Mouse (Mus musculus): ENCODE data around the gene Eaf2. TPM values are rescaled to one million over a fixed set of nuclear protein-coding genes. Genes with fewer than 3 reads are reported as not detected.
A peak's percentile ranks its signal among the peaks of the same experiment; 100 is the strongest.

Gene Eaf2
- polyA plus RNA-seq, 2 experiments from 2014 or later, result 0.32 to 2.1 TPM

DNA sequence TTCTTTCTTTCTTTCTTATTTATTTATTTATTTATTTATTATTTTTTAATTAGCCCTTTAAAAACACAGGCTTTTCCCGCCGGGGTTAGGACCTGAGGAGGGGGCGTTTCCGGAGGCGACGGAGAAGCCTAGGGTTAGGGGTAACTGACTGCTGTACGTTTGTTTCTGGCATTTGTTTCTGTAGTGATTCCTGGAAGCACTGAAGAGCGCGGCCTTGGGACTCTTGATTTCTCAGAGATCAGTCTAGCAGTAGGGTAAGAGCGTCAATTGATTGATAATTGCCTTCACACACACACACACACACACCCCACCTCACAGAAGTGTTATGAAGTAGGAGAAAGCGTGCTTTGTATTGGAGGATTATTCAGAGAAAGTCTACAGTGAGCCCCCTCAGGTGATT, 46.0 kb downstream of the Eaf2 start:
- no peak for ATAC-seq

DNA sequence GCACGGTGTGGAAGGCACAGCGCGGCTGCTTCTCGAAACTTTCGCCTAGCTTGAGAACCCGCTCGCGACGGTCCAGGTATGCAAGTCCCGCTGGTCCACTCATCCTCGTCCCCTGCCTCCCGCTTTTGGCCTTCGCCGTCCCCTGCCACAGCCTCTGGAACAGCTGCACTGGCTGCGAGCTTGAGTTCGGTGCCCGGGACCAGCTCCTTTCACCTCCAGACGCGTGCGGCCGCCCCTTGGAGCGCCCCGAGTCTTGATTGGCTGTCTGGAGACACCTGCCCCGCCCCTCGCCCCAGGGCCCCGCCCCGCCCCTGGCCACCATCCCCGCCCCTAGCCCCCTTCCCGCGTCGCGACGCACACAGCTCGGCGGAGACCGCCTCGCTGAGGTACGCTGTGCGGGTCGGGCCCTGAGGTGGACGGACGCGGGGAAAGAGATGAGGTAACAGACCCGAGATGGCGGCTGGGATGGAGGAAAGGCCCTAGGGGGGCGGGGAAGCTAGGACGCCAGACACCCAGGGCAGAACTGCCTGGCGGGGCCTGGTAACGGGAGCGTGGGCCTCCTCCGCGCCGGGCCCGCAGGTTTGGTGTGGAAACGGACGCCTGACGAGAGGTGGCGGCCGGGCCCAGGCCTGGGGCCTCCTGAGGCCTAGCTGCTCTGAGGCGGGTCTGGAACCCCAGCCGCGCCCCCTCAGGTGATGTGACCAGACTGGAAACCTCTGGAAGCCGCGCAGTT, 46.6 kb downstream of the Eaf2 start, which contains the start of gene Iqcb1:
Gene Iqcb1 (plus strand): TSS at position 332 of the 733 bp plus-strand sequence.
- ATAC-seq, result peak; percentile 88

DNA sequence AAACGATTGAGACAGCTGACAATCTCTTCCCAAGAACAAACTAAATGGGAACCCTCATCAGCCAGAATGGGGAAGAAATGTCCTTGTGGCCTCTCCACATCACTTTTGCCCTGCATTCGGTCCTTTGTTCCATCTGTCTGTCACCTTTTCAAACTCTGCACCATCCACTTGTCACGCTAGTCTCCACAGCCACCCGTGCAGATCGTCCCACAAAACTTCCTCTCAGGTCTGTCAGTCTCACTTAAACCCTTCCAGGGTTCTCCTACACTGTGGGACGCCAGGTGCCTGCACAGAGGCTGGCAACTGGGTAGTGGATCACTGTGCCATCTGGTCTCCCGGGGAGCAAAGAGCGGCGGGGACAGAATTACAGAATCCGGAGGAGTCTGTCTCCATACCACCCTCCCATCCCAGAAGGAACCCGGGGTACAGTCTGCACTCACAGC, 47.2 kb downstream of the Eaf2 start:
- ATAC-seq, result peak; percentile 31

DNA sequence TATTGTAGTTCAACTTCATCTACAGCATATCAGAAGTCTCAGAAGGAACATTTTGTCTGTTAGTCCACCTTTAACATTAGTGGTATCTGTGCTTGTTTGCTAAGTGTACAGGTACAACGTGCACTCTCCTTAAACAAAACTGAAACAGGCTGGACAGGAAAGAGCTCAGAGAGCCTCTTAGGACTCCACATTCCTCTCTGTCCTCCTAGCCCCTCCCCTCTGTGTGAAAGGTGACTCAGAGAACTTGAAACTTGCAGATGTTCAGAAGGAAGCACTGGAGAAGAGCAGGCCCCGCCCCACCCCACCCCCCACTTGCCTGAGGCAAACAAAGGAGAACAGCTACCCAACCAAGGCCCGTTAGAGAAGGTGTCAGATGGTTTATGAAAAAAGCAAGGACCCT, 53.3 kb downstream of the Eaf2 start:
- no peak for ATAC-seq

DNA sequence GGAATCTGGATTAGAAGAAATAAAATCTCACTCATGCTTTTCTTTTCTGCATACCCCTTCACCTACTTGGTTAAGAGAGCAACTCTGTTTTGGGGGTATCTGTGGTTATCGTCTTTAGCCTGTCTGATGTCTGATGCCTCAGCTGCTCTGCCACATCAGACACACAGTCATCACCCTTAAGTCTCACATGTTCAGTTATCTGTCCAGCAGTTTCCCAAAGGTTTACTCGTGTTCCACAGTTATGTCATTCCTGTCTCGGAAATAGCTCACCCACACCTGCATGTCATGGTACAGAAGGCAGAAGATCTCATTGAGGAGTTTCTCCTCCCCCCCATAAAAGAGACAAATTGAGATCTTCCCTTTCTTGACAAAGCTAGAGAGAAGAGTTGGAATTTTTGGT, 54.1 kb downstream of the Eaf2 start:
- ATAC-seq, result no peak

DNA sequence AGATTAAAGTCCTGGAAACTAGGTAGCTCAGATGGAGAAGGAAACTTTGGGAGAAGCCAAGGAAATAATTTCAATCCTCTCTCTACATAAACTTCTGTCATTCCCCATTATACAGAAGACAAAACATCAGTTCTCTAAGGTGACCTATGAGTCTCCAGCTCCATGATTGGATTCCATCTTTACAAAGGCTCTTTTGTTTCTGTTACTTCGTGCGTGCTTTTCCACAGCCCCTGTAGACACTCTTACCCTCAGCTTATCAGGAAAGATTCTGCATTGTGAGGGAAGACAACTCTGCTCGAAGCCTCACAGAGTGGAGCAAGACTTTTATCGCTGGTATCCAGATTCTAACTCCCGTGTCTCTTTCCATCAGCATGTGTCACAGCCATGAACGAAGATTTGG, 54.8 kb downstream of the Eaf2 start:
- no peak for ATAC-seq

DNA sequence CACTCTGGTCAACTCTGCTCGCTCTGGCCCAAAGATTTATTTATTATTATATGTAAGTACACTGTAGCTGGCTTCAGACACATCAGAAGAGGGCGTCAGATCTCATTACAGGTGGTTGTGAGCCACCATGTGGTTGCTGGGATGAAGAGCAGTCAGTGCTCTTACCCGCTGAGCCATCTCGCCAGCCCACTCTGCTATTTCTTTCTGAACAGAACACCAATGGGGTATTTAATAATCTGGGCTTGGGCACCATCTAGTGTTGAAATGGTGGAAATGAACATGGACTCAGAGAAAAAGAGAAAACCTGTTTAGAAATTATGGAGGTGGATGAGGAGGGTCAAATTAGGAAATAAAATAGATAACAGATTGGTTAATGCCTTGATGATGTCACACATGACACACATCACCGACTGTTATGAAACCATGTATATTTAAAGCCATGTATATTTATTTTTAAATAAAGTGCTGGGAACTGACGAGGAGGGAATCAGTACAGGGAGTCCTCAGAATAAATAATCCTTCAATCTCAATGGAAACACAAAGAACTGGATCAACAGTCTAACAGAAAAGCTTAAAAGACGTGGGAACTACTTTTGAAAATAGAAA, 57.4 kb downstream of the Eaf2 start:
- peak; percentile 99 for ATAC-seq

DNA sequence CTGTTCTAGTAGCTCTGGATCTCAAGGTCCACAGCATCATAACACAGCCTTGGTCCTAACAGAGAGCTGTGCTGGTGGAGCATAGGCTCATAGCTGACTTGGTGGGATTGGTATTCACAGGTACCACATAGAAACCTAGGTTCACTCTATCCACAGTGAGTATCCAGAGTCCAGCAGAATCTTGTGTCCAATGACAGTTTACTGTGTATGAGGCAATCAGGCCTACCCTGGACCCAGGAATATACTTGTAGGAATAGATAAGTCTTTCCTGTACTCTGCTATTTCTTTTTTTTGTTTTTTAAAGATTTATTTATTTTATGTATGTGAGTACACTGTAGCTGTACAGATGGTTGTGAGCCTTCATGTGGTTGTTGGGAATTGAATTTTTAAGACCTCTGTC, 57.9 kb downstream of the Eaf2 start:
- ATAC-seq, result no peak

DNA sequence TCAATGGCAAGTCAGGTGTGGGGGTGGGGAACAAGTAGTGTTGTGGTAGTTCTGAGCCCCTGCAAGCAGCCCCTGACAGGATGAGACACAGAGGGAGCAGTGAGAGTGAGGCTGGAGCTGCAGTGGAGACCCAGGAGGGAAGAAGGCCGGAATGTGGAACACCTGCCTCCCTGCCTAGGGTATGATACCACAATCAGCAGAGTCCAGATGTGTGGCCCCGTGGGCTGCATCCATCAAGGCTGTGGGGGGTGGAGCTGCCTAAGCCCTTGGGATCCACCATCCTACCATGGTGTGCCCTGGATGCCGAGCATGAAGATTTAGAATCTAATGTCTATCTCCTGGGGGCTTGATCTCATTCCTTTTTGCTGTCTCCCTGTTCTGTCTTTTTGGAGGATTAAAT, 61.1 kb downstream of the Eaf2 start:
- ATAC-seq, result no peak

DNA sequence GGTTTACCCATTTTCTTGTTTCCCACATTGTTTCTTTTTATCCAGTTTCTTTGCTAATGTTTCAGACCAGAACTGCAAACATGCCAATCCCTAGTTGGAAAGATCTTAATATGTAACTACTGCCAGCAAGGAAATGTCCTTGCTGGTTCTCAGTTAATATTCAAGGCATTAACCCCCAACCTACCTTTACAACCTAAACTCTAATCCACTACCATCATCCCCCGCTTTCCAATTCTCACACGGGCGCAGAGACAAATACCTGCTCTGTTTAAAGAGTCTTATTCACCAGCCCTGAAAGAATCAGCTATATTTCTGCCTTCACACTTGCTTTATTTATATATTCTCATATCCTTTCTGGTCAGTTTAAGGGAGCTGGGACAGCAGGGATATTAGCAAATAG, 66.2 kb downstream of the Eaf2 start:
- no peak for ATAC-seq

DNA sequence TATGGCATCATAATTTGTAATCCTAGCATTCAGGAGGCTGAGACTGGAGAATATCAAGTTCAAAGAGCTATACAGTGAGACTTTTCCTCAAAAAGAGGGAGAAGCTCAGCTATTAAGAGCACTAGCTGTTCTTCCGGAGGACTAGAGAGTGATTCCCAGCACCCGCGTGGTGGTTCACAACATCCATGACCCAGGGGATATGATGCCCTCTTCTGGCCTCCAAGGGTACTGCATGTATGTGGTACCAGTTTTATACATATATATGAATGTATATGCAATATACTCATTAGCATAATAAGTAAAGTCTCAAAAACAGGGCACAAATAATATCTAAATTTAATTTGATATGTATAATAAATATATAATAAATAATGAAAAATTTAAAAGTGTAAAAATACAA, 72.4 kb downstream of the Eaf2 start:
- no peak for ATAC-seq

DNA sequence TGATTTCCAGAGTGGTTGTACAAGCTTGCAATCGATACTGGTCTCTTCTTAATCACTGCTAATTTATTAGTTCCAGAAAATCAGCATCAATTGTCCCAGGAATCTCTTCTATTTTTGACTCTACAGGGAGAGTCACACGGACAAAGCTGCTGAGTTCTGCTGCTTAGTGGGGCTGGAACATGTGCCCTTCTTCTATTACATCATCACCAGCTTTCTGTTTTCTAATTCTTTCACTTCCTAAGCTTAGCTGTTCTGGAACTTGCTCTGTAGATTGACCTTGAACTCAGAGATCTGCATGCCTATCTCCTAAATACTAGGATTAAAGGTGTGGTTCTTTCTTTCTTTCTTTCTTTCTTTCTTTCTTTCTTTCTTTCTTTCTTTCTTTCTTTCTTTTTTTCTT, 76.5 kb downstream of the Eaf2 start:
- no peak for ATAC-seq

DNA sequence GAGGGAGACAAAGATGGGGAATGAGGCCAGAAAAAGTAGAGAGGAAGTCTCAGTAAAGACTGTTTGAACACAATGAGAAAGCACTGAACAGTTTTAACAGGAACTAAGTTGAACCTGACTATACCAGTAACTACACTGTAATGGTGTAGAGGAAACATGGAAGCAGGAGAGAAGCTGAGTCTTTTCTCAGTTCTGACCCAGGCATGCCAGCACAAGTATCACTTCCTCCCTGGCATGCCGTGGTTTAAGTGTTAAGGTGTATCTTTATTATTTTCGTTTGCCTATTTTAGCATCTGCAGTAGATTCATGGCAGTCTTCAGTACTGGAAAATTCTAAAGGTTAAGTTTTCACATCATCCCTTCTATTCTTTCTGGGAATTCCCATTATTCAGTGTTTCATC, 79.8 kb downstream of the Eaf2 start:
- no peak for ATAC-seq

DNA sequence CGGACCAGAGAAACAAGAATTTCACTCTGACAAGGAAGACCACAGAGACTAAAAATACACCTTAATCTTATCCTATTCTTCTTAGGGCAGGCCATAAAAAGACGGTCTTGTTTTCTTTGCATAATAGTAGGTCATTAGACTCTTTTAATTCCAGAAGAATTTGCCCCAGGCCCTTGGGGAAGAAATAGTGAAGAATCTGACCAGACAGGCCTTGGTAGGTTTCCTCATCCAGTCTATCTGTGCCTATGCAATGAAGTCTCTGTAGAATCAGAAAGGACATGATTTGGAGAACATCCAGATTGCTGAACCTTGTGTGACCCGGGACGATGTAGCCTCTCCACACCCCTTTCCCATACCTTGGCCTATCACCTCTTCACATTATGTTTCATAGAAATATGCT, 84.6 kb downstream of the Eaf2 start:
- ATAC-seq, result no peak

DNA sequence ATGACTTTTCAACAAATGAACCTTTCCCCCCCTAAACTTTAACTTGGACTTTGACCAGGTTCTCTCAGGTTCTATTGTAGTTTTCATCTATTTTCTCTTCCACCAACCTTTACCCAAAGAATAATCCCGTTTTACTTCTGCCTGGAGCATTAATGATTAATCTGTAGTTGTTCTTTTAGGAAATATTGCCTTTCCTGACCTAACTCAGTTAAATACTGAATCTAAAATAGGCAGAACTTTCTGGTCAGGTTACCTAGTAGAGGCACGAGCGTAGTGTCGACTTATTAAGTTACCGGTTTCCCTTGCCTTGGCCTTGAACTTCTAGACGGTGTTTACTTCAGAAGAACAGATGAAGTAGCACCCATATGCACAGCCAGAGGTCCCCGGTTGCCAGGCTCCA, 88.3 kb downstream of the Eaf2 start:
- no peak for ATAC-seq

DNA sequence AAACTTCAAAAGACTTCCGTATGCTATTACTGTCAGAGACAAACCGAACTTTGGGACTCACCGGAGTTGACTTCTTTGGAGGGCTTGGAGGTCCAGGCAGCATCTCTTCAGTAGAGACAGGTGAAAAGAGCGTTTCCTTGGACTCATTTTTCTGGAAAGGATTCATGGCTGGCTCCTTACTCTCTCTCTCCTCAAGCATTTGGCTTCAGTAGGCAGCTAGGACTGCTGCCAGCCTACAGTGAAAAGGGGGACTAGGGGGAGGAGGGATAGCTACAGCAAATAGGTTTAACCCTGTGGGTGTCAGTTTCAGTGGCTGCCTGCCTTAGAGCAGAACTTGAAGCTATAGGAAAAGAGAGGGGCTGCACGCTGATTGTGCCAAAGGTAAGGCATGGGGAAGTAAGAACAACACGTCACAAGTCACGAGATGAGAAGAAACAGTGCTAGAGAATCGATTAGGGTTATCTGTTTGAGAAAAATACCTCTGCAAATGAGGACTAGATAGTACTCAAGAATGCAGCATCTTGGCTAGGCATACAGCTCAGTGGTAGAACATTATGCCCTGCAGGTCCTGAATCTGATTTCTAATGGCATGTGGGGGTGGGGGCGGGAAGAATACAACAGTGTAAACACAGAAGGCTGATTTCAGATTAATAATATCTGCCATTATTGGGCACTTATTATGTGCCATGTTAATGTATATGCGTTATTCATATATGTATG, 90.0 kb downstream of the Eaf2 start, which contains the start of gene Slc15a2:
Gene Slc15a2 (minus strand): TSS at position 369 of the 720 bp plus-strand sequence.
- no peak for ATAC-seq

DNA sequence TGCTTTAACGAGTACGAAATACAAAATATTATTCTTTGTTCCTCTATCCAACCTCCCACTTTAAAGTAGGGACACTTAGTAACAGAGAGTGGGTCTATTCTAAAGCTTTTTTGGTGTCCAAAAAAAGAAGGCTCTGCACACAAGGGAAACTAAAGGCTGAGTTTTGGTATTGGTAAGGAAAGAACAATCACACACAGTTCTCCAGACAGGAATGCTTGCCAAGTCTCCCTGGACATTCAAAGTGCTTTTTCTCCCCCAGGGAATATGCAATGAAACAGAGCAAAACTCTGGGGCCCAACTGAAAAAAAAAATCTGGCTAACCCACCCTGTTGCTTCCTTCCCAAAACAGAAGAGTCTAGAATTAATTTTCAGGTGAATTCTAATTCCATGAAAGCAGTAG, 90.7 kb downstream of the Eaf2 start:
- ATAC-seq, result no peak

DNA sequence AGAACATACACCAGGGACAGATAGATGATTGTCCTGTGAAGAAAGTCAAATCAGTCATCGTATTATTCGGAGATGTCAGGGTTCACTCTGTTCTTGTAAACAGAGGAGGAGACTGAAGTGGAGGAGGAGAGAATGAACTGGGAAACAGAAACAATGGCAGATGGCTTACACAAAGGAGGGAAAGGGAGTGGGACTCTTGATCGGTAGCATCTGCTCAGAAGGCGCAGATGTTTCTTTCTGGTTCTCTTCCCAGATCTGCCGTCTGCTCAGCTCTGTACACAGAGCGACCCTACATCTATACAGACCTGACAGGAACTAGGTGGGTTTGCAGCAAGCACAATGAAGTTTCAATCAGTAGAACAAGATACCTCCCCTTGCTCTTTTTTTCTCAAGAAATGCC, 99.1 kb downstream of the Eaf2 start:
- ATAC-seq, result no peak

DNA sequence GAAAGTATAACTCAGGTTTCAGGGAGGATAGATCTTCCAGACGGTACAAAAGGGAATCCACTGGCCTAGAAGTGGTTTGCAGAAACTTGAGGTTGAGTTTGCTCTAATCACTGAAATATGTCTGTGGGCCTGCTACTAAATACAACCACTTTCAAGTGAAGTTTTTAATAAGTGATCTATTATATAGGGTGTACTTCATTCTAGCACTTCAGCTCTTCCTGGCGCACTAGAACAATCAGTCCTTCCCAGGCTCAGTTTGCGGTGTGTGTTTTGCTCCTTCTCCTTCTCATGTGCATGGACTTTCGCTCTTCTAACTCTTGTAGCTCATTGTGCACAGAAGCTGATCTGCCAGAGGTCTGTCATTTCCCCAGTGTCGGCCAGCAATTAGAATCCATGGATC, 101.8 kb downstream of the Eaf2 start:
- no peak for ATAC-seq

DNA sequence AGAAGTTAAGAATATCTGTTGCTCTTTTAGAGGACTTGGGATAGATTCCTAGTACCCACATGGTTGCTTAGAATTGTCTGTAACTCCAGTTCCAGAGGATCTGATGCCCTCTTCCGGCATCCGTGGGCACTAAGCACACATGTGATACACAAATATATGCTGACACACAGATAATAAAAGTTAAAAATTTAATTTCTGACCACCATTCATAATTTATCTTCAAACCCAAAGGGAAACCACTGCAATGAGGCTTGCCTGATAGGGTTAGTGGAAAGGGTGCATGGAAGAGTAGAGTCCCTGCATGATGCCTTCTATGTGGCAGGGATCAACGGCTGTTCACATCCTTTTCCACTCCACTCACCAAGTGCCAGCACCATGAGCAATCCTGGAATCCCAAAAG, 103.1 kb downstream of the Eaf2 start:
- ATAC-seq, result no peak

DNA sequence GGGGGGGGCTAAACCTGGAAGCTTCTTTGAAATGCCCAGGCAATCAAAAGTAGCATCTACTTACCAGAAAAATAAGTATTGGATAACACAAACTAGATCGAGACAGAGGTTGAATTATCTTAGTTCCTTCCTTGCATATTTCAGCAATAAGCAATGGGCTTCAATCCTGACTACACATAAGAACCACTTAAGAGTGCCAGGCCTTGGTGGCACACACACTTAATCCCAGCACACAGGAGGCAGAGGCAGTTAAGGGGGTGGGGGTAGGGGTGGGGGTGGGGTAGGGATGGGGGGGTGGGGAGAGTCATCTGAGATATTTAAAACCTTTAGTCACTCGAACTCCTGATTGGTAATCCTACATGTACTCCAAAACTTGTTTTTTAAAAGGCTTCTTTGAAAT, 103.6 kb downstream of the Eaf2 start:
- no peak for ATAC-seq

DNA sequence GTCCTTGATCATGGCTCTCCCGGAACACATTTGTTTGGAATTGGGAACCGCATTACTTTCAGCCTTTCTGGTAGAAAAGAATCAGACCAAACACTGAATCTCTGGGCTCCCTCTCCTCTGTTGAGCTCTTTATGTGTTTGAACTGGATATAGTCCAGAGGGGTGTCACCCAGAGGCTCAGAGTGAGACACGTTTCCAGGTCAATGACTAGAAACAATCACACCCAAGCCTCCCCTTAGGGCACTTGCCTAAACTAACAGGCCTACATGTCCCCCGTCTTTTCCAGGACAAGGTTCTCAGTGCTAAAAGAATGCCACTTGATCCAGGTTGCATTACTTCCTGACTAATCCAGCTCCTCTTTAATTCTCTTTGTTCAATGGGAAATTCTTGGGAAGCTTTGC, 104.0 kb downstream of the Eaf2 start:
- no peak for ATAC-seq

DNA sequence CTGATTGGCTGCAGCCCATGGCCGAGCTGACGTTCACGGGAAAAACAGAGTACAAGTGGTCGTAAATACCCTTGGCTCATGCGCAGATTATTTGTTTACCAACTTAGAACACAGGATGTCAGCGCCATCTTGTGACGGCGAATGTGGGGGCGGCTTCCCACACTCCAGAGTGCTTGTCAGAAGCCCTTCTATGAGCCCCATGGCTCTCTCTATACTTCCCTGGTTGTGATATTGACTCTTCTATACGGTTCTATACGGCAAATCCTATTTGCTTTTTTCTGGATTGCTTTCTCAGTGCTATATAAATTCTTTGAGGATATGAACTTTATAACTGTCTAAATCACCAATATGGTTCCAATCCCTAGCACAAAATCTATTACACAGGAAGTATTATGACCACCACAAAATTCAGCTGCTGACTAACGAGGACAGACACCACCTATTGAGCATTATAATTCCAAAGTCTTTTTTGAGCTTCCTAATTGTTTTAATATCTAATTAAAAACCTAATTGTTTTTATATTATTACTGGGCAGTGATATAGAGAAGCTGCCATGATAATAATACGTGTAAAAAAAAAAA, 104.5 kb downstream of the Eaf2 start:
- ATAC-seq, result peak; percentile 91

DNA sequence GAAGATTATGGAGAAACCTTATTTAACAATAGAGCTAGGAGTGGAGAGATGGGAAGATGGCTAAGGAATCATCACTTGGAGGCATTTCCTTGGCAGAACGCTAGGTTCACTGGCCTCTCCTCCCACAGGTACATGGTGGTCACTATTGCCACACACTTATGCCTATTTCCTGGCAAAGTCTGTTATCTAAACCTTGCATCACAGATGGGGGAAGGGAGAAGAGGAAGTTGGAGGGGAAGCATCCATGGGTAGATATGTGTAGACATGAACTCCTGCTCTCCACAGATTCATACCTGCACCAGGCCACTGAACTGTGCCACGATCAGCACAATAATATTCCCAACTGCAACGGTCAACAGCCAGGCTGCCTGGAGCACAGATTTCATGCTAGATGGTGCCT, 122.8 kb downstream of the Eaf2 start:
- ATAC-seq, result no peak
